Mouse (Mus musculus): ENCODE data around the gene Dhrs4. TPM values are rescaled to one million over a fixed set of nuclear protein-coding genes. Genes with fewer than 3 reads are reported as not detected.
A peak's percentile ranks its signal among the peaks of the same experiment; 100 is the strongest.

Dhrs4 gene
- polyA plus RNA-seq, 1 experiment from 2014 or later = 89.1 TPM

DNA sequence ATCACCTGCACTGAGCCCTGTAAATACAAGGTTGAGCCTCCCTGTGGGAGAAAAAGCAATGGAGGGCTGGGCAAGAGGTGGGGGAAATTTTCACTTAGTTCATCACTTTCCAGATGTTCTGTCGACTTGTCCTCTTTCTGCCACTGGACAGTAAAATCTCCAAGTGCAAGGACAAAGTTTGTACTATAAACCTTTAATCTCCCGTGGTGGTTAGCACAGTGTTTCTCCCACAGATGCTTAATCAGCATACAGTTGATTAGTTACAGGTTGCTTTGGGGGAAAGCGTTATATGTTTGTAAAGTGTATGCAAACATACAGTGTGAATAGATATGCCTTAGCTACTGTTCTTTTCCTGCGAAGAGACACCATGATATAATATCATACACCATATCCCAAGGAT lies 12.1 kb upstream of the Dhrs4 start:
- H3K27ac ChIP-seq = no peak overlapping the region
- no peak overlapping the region for H3K4me3 ChIP-seq
- H3K36me3 ChIP-seq = no peaks in the 10 kb centered on the region
- H3K4me2 ChIP-seq (replicated peaks) = no peak overlapping the region
- ATAC-seq (ENCODE audit: low FRiP score, low read depth) = no peak
- peaks cover 21% of the 10 kb centered on the region for H3K27me3 ChIP-seq
- no peak overlapping the region for H3K9ac ChIP-seq
- peaks cover 5% of the 10 kb centered on the region for H3K4me1 ChIP-seq
- H3K9me3 ChIP-seq = no peaks in the 10 kb centered on the region
- 65% methylated on average over 4 of the region's 4 CpGs for WGBS

- Histone ChIP-seq H3K9ac (no peak overlapping the region), H3K27me3 (peaks cover 23% of the 10 kb centered on the region), H3K27ac (no peak overlapping the region), H3K4me2 (replicated peaks) (no peak overlapping the region), H3K36me3 (no peaks in the 10 kb centered on the region), H3K4me3 (no peak overlapping the region), H3K4me1 (peaks cover 5% of the 10 kb centered on the region), H3K9me3 (no peaks in the 10 kb centered on the region)
- no peak for ATAC-seq (ENCODE audit: low FRiP score, low read depth)
- 77% methylated on average over 7 of the region's 7 CpGs for WGBS
Measured at GRCm38 (mm10) chr14:55467108-55467507, 11.4 kb upstream of the Dhrs4 start.

- 89% methylated on average over 2 of the region's 2 CpGs for WGBS
- H3K4me2 ChIP-seq (replicated peaks) = no peak overlapping the region
- H3K9ac ChIP-seq = no peak overlapping the region
- no peak overlapping the region for H3K4me3 ChIP-seq
- H3K9me3 ChIP-seq = no peaks in the 10 kb centered on the region
- no peak for ATAC-seq (ENCODE audit: low FRiP score, low read depth)
- H3K36me3 ChIP-seq = no peaks in the 10 kb centered on the region
- peaks cover 23% of the 10 kb centered on the region for H3K27me3 ChIP-seq
- H3K27ac ChIP-seq = no peak overlapping the region
- peaks cover 5% of the 10 kb centered on the region for H3K4me1 ChIP-seq
Measured at GRCm38 (mm10) chr14:55468301-55468741, 10.2 kb upstream of the Dhrs4 start.

GRCm38 (mm10) chr14:55469041-55469440 lies 9.5 kb upstream of the Dhrs4 start:
- H3K9me3 ChIP-seq = no peaks in the 10 kb centered on the region
- H3K27ac ChIP-seq = no peak overlapping the region
- H3K4me2 ChIP-seq (replicated peaks) = no peak overlapping the region
- H3K4me1 ChIP-seq = peaks cover 5% of the 10 kb centered on the region
- H3K36me3 ChIP-seq = no peaks in the 10 kb centered on the region
- H3K4me3 ChIP-seq = no peak overlapping the region
- peaks cover 23% of the 10 kb centered on the region for H3K27me3 ChIP-seq
- ATAC-seq (ENCODE audit: low FRiP score, low read depth) = no peak
- WGBS = 76% methylated on average over 2 of the region's 2 CpGs
- no peak overlapping the region for H3K9ac ChIP-seq

GRCm38 (mm10) chr14:55469821-55470220 lies 8.7 kb upstream of the Dhrs4 start:
- Histone ChIP-seq H3K27ac (no peak overlapping the region), H3K4me2 (replicated peaks) (no peak overlapping the region), H3K4me3 (no peak overlapping the region), H3K4me1 (peaks cover 5% of the 10 kb centered on the region), H3K9ac (no peak overlapping the region), H3K9me3 (no peaks in the 10 kb centered on the region), H3K27me3 (peaks cover 23% of the 10 kb centered on the region), H3K36me3 (no peaks in the 10 kb centered on the region)
- 77% methylated on average over 6 of the region's 6 CpGs for WGBS
- ATAC-seq (ENCODE audit: low FRiP score, low read depth) = no peak

GRCm38 (mm10) chr14:55470806-55471205 lies 7.8 kb upstream of the Dhrs4 start:
- Histone ChIP-seq H3K27me3 (peaks cover 18% of the 10 kb centered on the region), H3K36me3 (no peaks in the 10 kb centered on the region), H3K27ac (no peak overlapping the region), H3K4me2 (replicated peaks) (peak overlapping the region; percentile 31), H3K9ac (no peak overlapping the region), H3K9me3 (no peaks in the 10 kb centered on the region), H3K4me3 (no peak overlapping the region), H3K4me1 (peaks cover 5% of the 10 kb centered on the region)
- 6% methylated on average over 10 of the region's 10 CpGs for WGBS
- ATAC-seq (ENCODE audit: low FRiP score, low read depth) = no peak

GRCm38 (mm10) chr14:55475654-55476053 lies 2.9 kb upstream of the Dhrs4 start:
- Histone ChIP-seq H3K4me2 (replicated peaks) (no peak overlapping the region), H3K9me3 (no peaks in the 10 kb centered on the region), H3K36me3 (no peaks in the 10 kb centered on the region), H3K4me3 (no peak overlapping the region), H3K9ac (no peak overlapping the region), H3K27ac (no peak overlapping the region), H3K27me3 (0 out of 2 replicates have a peak, but pooled peaks cover 5% of the 10 kb centered on the region), H3K4me1 (peaks cover 18% of the 10 kb centered on the region)
- 60% methylated on average over 2 of the region's 2 CpGs for WGBS
- ATAC-seq (ENCODE audit: low FRiP score, low read depth) = no peak

- ATAC-seq (ENCODE audit: low FRiP score, low read depth) = no peak
- no peak overlapping the region for H3K4me3 ChIP-seq
- H3K9ac ChIP-seq = no peak overlapping the region
- no peak overlapping the region for H3K27ac ChIP-seq
- H3K36me3 ChIP-seq = no peaks in the 10 kb centered on the region
- no peaks in the 10 kb centered on the region for H3K9me3 ChIP-seq
- WGBS = 95% methylated on average over 1 of the region's 1 CpGs
- H3K4me1 ChIP-seq = peaks cover 16% of the 10 kb centered on the region; the same call in 1 of the 2 replicates
- no peak overlapping the region for H3K4me2 ChIP-seq (replicated peaks)
- H3K27me3 ChIP-seq = no peaks in the 10 kb centered on the region
Measured at GRCm38 (mm10) chr14:55477421-55477820, 1.1 kb upstream of the Dhrs4 start.

DNA sequence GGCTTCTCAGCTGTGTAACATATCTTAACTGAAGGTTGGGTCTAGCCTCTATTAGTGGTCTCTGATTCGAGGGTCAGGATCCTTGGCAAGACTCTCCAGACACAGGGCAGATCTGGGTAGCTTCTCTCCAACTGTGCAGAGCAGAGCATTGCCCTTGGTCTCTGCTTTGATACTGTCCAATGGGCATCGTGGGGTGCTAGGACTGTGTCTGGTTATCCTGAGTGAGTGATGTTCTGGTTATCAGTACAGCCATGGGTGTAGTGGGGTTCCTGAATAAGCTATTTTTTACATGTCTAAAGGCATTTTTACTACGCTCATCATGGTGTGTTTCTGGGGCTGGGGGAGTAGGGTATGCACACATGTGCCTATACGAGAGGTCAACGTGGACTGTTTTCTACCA lies 729 bp upstream of the Dhrs4 start:
- H3K4me2 ChIP-seq (replicated peaks) = peak overlapping the region; percentile 64
- no peaks in the 10 kb centered on the region for H3K9me3 ChIP-seq
- H3K4me1 ChIP-seq = peaks cover 16% of the 10 kb centered on the region; the same call in 1 of the 2 replicates
- H3K27me3 ChIP-seq = no peaks in the 10 kb centered on the region
- peak overlapping the region; percentile 73; the same call in 1 of the 2 replicates for H3K9ac ChIP-seq
- H3K27ac ChIP-seq = no peak overlapping the region
- ATAC-seq (ENCODE audit: low FRiP score, low read depth) = no peak
- H3K4me3 ChIP-seq = peak overlapping the region; percentile 57; the same call in 1 of the 2 replicates
- WGBS = 89% methylated on average over 5 of the region's 5 CpGs
- no peaks in the 10 kb centered on the region for H3K36me3 ChIP-seq

DNA sequence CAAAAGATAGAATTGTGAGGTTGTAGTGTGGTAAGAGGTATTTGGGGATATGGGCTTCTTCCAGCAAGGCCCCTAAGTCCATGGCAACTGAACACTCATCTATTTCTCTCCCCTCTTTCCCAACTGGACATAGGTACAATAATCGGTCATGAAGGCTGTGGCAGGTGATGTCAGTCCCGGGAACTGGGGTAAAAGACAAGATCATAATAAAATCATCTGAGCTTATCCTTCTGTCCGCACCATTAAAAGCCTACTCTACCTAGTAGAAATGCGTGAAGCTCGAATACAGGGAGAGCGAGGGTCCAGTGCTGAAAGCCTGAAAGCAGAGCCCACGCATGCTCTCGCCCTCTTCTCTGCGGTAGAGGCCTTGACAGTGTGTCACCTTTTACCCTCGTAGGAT lies 1.1 kb downstream of the Dhrs4 start:
- Histone ChIP-seq H3K4me2 (replicated peaks) (peak overlapping the region; percentile 64; the same call in 1 of the 2 replicates), H3K9ac (no peak overlapping the region), H3K27ac (no peak overlapping the region), H3K4me1 (peaks cover 16% of the 10 kb centered on the region; the same call in 1 of the 2 replicates), H3K9me3 (no peaks in the 10 kb centered on the region), H3K27me3 (no peaks in the 10 kb centered on the region), H3K4me3 (no peak overlapping the region), H3K36me3 (no peaks in the 10 kb centered on the region)
- no peak for ATAC-seq (ENCODE audit: low FRiP score, low read depth)
- WGBS = 92% methylated on average over 10 of the region's 10 CpGs

DNA sequence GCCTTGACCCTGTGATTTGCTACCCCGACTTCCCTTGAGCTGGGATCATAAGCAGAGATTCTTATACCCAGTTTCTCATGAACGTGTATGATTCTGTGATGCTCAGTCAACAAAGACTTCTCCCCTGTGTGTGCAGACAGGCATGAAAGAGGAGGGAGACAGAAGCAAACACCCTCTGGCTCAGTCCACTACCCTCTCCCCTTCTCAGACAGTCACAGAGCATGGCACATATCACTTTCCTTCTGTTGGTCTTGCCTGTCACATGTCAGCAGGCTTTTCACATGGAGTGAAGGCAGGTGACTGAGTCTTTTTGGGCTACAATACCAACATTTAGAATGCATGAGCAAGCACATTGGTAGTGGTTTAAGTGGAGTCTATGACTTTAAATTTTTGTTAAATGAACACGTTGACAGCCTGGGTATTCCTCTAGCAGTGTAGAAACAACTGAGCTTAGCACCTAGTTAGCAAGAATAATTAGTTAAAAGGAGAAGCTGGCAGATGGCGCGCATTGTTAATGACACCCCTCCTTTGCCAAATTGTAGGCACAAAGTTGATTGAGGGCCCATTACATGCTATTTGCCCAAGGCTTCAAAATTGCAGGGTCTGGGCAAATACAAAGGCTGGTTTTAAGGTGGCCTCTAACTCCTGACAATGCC lies 6.0 kb downstream of the Dhrs4 start:
- no peak overlapping the region for H3K4me3 ChIP-seq
- no peak overlapping the region for H3K4me2 ChIP-seq (replicated peaks)
- H3K27ac ChIP-seq = no peak overlapping the region
- peaks cover 30% of the 10 kb centered on the region for H3K36me3 ChIP-seq
- no peaks in the 10 kb centered on the region for H3K9me3 ChIP-seq
- WGBS = 74% methylated on average over 5 of the region's 5 CpGs
- no peak overlapping the region for H3K9ac ChIP-seq
- peaks cover 8% of the 10 kb centered on the region; the same call in 1 of the 2 replicates for H3K4me1 ChIP-seq
- no peak for ATAC-seq (ENCODE audit: low FRiP score, low read depth)
- H3K27me3 ChIP-seq = no peaks in the 10 kb centered on the region

- Histone ChIP-seq H3K27me3 (no peaks in the 10 kb centered on the region), H3K4me2 (replicated peaks) (no peak overlapping the region), H3K9me3 (no peaks in the 10 kb centered on the region), H3K4me3 (no peak overlapping the region), H3K4me1 (peaks cover 7% of the 10 kb centered on the region), H3K9ac (no peak overlapping the region), H3K27ac (no peak overlapping the region), H3K36me3 (peaks cover 30% of the 10 kb centered on the region)
- 89% methylated on average over 8 of the region's 8 CpGs for WGBS
- no peak for ATAC-seq (ENCODE audit: low FRiP score, low read depth)
Measured at GRCm38 (mm10) chr14:55486836-55487235, 8.3 kb downstream of the Dhrs4 start.
